Mouse (Mus musculus): ENCODE results near the gene St6galnac4. TPM values are rescaled to one million over a fixed set of nuclear protein-coding genes. Genes with fewer than 3 reads are reported as not detected.

The St6galnac4 gene
- 20.3 and 22.8 TPM in 2 replicates for polyA plus RNA-seq (2014; fragmentation: Nextera tagmentation; extraction: Ambion mirVana)

GRCm38 (mm10) chr2:32586871-32587351 is at the start of gene St6galnac4:
TSS of gene St6galnac4 (plus strand) at chr2:32587095.
- H3K9me3 ChIP-seq (replicated peaks; ENCODE audit: control insufficient read depth, low read length), result no peaks in the 10 kb centered on the region
- WGBS, result under 1% methylated on average over 38 of the region's 38 CpGs
- peak within 1 kb of the TSS; percentile 69 for H3K4me2 ChIP-seq (ENCODE audit: low read depth, low read length)
- ATAC-seq (replicated peaks; ENCODE audit: insufficient number of reproducible peaks, low FRiP score, low TSS enrichment, low read depth), result peak; percentile 59
- H3K9ac ChIP-seq (replicated peaks; ENCODE audit: low read length), result peak within 1 kb of the TSS; percentile 75
- H3K4me3 ChIP-seq (ENCODE audit: low read depth, low read length), result peak within 1 kb of the TSS; percentile 53
- H3K36me3 ChIP-seq (replicated peaks; ENCODE audit: control insufficient read depth, insufficient read depth, low read depth, low read length), result no peaks in the 10 kb centered on the region
- H3K27me3 ChIP-seq (ENCODE audit: control insufficient read depth, insufficient read depth, low read length), result no peaks in the 10 kb centered on the region; the same call in 1 of the 2 replicates
- H3K4me1 ChIP-seq (ENCODE audit: control insufficient read depth, insufficient read depth, low read length), result no peaks in the 10 kb centered on the region; the same call in 1 of the 2 replicates
- peak within 1 kb of the TSS; percentile 44; the same call in 1 of the 2 replicates for H3K27ac ChIP-seq (replicated peaks; ENCODE audit: low read depth, low read length)
- DNase-seq (ENCODE audit: low spot score), result peak; percentile 96

GRCm38 (mm10) chr2:32537360-32537905 is 49.5 kb upstream of the St6galnac4 start:
- Histone ChIP-seq H3K4me3 (ENCODE audit: low read depth, low read length) (peak overlapping the region; percentile 95), H3K4me2 (ENCODE audit: low read depth, low read length) (peak overlapping the region; percentile 79), H3K9ac (replicated peaks; ENCODE audit: low read length) (peak overlapping the region; percentile 88), H3K4me1 (ENCODE audit: control insufficient read depth, insufficient read depth, low read length) (peaks cover 15% of the 10 kb centered on the region), H3K27ac (replicated peaks; ENCODE audit: low read depth, low read length) (no peak overlapping the region), H3K27me3 (ENCODE audit: control insufficient read depth, insufficient read depth, low read length) (no peaks in the 10 kb centered on the region), H3K36me3 (replicated peaks; ENCODE audit: control insufficient read depth, insufficient read depth, low read depth, low read length) (no peaks in the 10 kb centered on the region), H3K9me3 (replicated peaks; ENCODE audit: control insufficient read depth, low read length) (no peaks in the 10 kb centered on the region)
- DNase-seq (ENCODE audit: low spot score) (peak; percentile 48), ATAC-seq (replicated peaks; ENCODE audit: insufficient number of reproducible peaks, low FRiP score, low TSS enrichment, low read depth) (no peak)
- 8% methylated on average over 9 of the region's 9 CpGs for WGBS

- H3K4me3 ChIP-seq (ENCODE audit: low read depth, low read length), result peak overlapping the region; percentile 95
- ATAC-seq (replicated peaks; ENCODE audit: insufficient number of reproducible peaks, low FRiP score, low TSS enrichment, low read depth), result no peak
- no peak for DNase-seq (ENCODE audit: low spot score)
- H3K27ac ChIP-seq (replicated peaks; ENCODE audit: low read depth, low read length), result no peak overlapping the region
- no peak overlapping the region; the same call in 1 of the 2 replicates for H3K9ac ChIP-seq (replicated peaks; ENCODE audit: low read length)
- H3K36me3 ChIP-seq (replicated peaks; ENCODE audit: control insufficient read depth, insufficient read depth, low read depth, low read length), result no peaks in the 10 kb centered on the region
- WGBS, result 69% methylated on average over 5 of the region's 5 CpGs
- peaks cover 15% of the 10 kb centered on the region for H3K4me1 ChIP-seq (ENCODE audit: control insufficient read depth, insufficient read depth, low read length)
- no peaks in the 10 kb centered on the region for H3K9me3 ChIP-seq (replicated peaks; ENCODE audit: control insufficient read depth, low read length)
- no peaks in the 10 kb centered on the region for H3K27me3 ChIP-seq (ENCODE audit: control insufficient read depth, insufficient read depth, low read length)
- peak overlapping the region; percentile 79 for H3K4me2 ChIP-seq (ENCODE audit: low read depth, low read length)
These were observed 49.0 kb upstream of the St6galnac4 start for GRCm38 (mm10) chr2:32537941-32538340.

- no peak overlapping the region for H3K9ac ChIP-seq (replicated peaks; ENCODE audit: low read length)
- H3K36me3 ChIP-seq (replicated peaks; ENCODE audit: control insufficient read depth, insufficient read depth, low read depth, low read length), result no peaks in the 10 kb centered on the region
- DNase-seq (ENCODE audit: low spot score) (no peak), ATAC-seq (replicated peaks; ENCODE audit: insufficient number of reproducible peaks, low FRiP score, low TSS enrichment, low read depth) (no peak)
- H3K4me2 ChIP-seq (ENCODE audit: low read depth, low read length), result no peak overlapping the region
- WGBS, result 74% methylated on average over 4 of the region's 4 CpGs
- no peaks in the 10 kb centered on the region for H3K9me3 ChIP-seq (replicated peaks; ENCODE audit: control insufficient read depth, low read length)
- no peak overlapping the region for H3K27ac ChIP-seq (replicated peaks; ENCODE audit: low read depth, low read length)
- H3K4me3 ChIP-seq (ENCODE audit: low read depth, low read length), result no peak overlapping the region
- no peaks in the 10 kb centered on the region for H3K27me3 ChIP-seq (ENCODE audit: control insufficient read depth, insufficient read depth, low read length)
- peaks cover 15% of the 10 kb centered on the region; the same call in 1 of the 2 replicates for H3K4me1 ChIP-seq (ENCODE audit: control insufficient read depth, insufficient read depth, low read length)
These were observed 48.4 kb upstream of the St6galnac4 start for GRCm38 (mm10) chr2:32538461-32538860.

- H3K9ac ChIP-seq (replicated peaks; ENCODE audit: low read length), result no peak overlapping the region; the same call in 1 of the 2 replicates
- no peak overlapping the region for H3K4me3 ChIP-seq (ENCODE audit: low read depth, low read length)
- no peak overlapping the region for H3K27ac ChIP-seq (replicated peaks; ENCODE audit: low read depth, low read length)
- ATAC-seq (replicated peaks; ENCODE audit: insufficient number of reproducible peaks, low FRiP score, low TSS enrichment, low read depth), result no peak
- H3K9me3 ChIP-seq (replicated peaks; ENCODE audit: control insufficient read depth, low read length), result no peaks in the 10 kb centered on the region
- DNase-seq (ENCODE audit: low spot score), result no peak
- 77% methylated on average over 14 of the region's 14 CpGs for WGBS
- no peak overlapping the region; the same call in 1 of the 2 replicates for H3K4me2 ChIP-seq (ENCODE audit: low read depth, low read length)
- no peaks in the 10 kb centered on the region for H3K27me3 ChIP-seq (ENCODE audit: control insufficient read depth, insufficient read depth, low read length)
- peaks cover 15% of the 10 kb centered on the region; the same call in 1 of the 2 replicates for H3K4me1 ChIP-seq (ENCODE audit: control insufficient read depth, insufficient read depth, low read length)
- H3K36me3 ChIP-seq (replicated peaks; ENCODE audit: control insufficient read depth, insufficient read depth, low read depth, low read length), result no peaks in the 10 kb centered on the region
These were observed 47.4 kb upstream of the St6galnac4 start for GRCm38 (mm10) chr2:32539452-32539981.

GRCm38 (mm10) chr2:32541333-32541908 is 45.5 kb upstream of the St6galnac4 start:
- Histone ChIP-seq H3K27me3 (ENCODE audit: control insufficient read depth, insufficient read depth, low read length) (no peaks in the 10 kb centered on the region), H3K9me3 (replicated peaks; ENCODE audit: control insufficient read depth, low read length) (no peaks in the 10 kb centered on the region), H3K4me2 (ENCODE audit: low read depth, low read length) (no peak overlapping the region), H3K9ac (replicated peaks; ENCODE audit: low read length) (no peak overlapping the region), H3K4me3 (ENCODE audit: low read depth, low read length) (no peak overlapping the region), H3K36me3 (replicated peaks; ENCODE audit: control insufficient read depth, insufficient read depth, low read depth, low read length) (no peaks in the 10 kb centered on the region), H3K27ac (replicated peaks; ENCODE audit: low read depth, low read length) (no peak overlapping the region), H3K4me1 (ENCODE audit: control insufficient read depth, insufficient read depth, low read length) (peaks cover 15% of the 10 kb centered on the region; the same call in 1 of the 2 replicates)
- WGBS, result 88% methylated on average over 2 of the region's 2 CpGs
- no peak for ATAC-seq (replicated peaks; ENCODE audit: insufficient number of reproducible peaks, low FRiP score, low TSS enrichment, low read depth)
- DNase-seq (ENCODE audit: low spot score), result no peak

GRCm38 (mm10) chr2:32541986-32542573 is 44.8 kb upstream of the St6galnac4 start:
- H3K9me3 ChIP-seq (replicated peaks; ENCODE audit: control insufficient read depth, low read length), result no peaks in the 10 kb centered on the region
- peaks cover 15% of the 10 kb centered on the region; the same call in 1 of the 2 replicates for H3K4me1 ChIP-seq (ENCODE audit: control insufficient read depth, insufficient read depth, low read length)
- H3K4me3 ChIP-seq (ENCODE audit: low read depth, low read length), result no peak overlapping the region
- no peak for ATAC-seq (replicated peaks; ENCODE audit: insufficient number of reproducible peaks, low FRiP score, low TSS enrichment, low read depth)
- DNase-seq (ENCODE audit: low spot score), result no peak
- no peak overlapping the region for H3K9ac ChIP-seq (replicated peaks; ENCODE audit: low read length)
- H3K27me3 ChIP-seq (ENCODE audit: control insufficient read depth, insufficient read depth, low read length), result no peaks in the 10 kb centered on the region
- no peaks in the 10 kb centered on the region for H3K36me3 ChIP-seq (replicated peaks; ENCODE audit: control insufficient read depth, insufficient read depth, low read depth, low read length)
- H3K4me2 ChIP-seq (ENCODE audit: low read depth, low read length), result no peak overlapping the region
- WGBS, result 92% methylated on average over 4 of the region's 4 CpGs
- H3K27ac ChIP-seq (replicated peaks; ENCODE audit: low read depth, low read length), result no peak overlapping the region
